Mouse (Mus musculus) frontal cortex, postnatal 25 days (tissue): Measurements from ENCODE around the gene Dnah6.

Source experiments
- DNase-seq, 2 experiments: peaks; one replicate each; pipeline ENCODE4 v3.0.0; 2022; ENCODE audit warnings: low spot score in 2 of 2

Gene Dnah6

GRCm38 (mm10) chr6:73228408-73228807 is 7.0 kb upstream of the Dnah6 start:
- no peak for DNase-seq

- no peak for DNase-seq
Observed at GRCm38 (mm10) chr6:73227376-73228158, 6.1 kb upstream of the Dnah6 start.

- DNase-seq: peak; percentile 14 to 40
Observed at GRCm38 (mm10) chr6:73222841-73223526, 1.5 kb upstream of the Dnah6 start.

- peak; percentile 17 to 28 for DNase-seq
Observed at GRCm38 (mm10) chr6:73221958-73222735, 696 bp upstream of the Dnah6 start.

- DNase-seq: no peak
Observed at GRCm38 (mm10) chr6:73211602-73212001, 9.8 kb downstream of the Dnah6 start.

GRCm38 (mm10) chr6:73211036-73211435 is 10.4 kb downstream of the Dnah6 start:
- no peak for DNase-seq

GRCm38 (mm10) chr6:73210445-73210972 is 10.9 kb downstream of the Dnah6 start:
- DNase-seq: no peak

- DNase-seq: no peak
Observed at GRCm38 (mm10) chr6:73209598-73209997, 11.9 kb downstream of the Dnah6 start.

- no peak for DNase-seq
Observed at GRCm38 (mm10) chr6:73204937-73205336, 16.5 kb downstream of the Dnah6 start.

GRCm38 (mm10) chr6:73203724-73204123 is 17.7 kb downstream of the Dnah6 start:
- DNase-seq: no peak

GRCm38 (mm10) chr6:73195291-73195690 is 26.2 kb downstream of the Dnah6 start:
- DNase-seq: no peak

GRCm38 (mm10) chr6:73190756-73191155 is 30.7 kb downstream of the Dnah6 start:
- no peak for DNase-seq

GRCm38 (mm10) chr6:73184276-73184675 is 37.2 kb downstream of the Dnah6 start:
- DNase-seq: no peak

- no peak for DNase-seq
Observed at GRCm38 (mm10) chr6:73182987-73183386, 38.5 kb downstream of the Dnah6 start.

GRCm38 (mm10) chr6:73182410-73182809 is 39.0 kb downstream of the Dnah6 start:
- no peak for DNase-seq

- DNase-seq: no peak
Observed at GRCm38 (mm10) chr6:73182006-73182405, 39.4 kb downstream of the Dnah6 start.

- DNase-seq: no peak
Observed at GRCm38 (mm10) chr6:73175156-73175555, 46.3 kb downstream of the Dnah6 start.

- no peak for DNase-seq
Observed at GRCm38 (mm10) chr6:73167230-73167629, 54.2 kb downstream of the Dnah6 start.

- no peak for DNase-seq
Observed at GRCm38 (mm10) chr6:73162958-73163357, 58.5 kb downstream of the Dnah6 start.

- no peak for DNase-seq
Observed at GRCm38 (mm10) chr6:73161338-73161737, 60.1 kb downstream of the Dnah6 start.

GRCm38 (mm10) chr6:73155455-73155854 is 66.0 kb downstream of the Dnah6 start:
- DNase-seq: no peak

- DNase-seq: peak; percentile 83 to 87
Observed at GRCm38 (mm10) chr6:73153675-73154074, 67.8 kb downstream of the Dnah6 start.
